Mouse (Mus musculus): Measurements from ENCODE around the gene Igflr1.

DNA sequence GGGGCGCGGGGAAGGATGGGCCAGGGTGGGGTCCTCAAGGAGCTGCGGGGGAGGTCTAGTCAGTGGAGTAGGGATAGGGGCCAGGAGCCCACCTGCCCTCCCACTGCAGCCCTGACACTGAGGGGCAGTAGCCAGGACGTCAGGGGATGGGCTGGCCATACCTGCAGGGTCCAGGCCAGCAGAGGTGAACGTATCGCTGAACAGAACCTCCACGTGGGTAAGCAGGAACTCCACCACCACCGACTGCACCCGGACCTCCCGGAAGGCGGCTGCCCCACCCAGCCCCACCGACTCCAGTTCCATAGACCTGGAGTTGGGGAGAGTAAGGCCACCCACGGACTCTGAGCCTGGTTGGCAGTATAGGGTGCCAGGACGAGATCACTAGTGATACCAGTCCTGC is 38.2 kb upstream of the Igflr1 start:
- TF ChIP-seq CTCF (IDR thresholded peaks at IDR 0.05; ENCODE audit: insufficient read depth, low read depth, low read length), result no peak
- no peak for TF ChIP-seq POLR2A (IDR thresholded peaks at IDR 0.05; ENCODE audit: insufficient read depth, low read depth, low read length)
